Mouse (Mus musculus) kidney, adult 2 months (tissue): ENCODE measurements around the gene Dnajc13. TPM values are rescaled to one million over a fixed set of nuclear protein-coding genes. Genes with fewer than 3 reads are reported as not detected.

Experiments
- DNase-seq: peaks from one replicate; pipeline ENCODE4 v3.0.0; 2021
- H3K27ac ChIP-seq: fragments of 200-500 bp; 2 replicates; pipeline ENCODE4 v1.5.1; 2012; ENCODE audit warnings: low read depth, low read length, control low read depth, inconsistent platforms; ENCODE audit not compliant: insufficient read depth
- H3K27me3 ChIP-seq: fragments of 200-500 bp; replicated peaks from 2 replicates; pipeline ENCODE4 v1.6.1; 2012; ENCODE audit warnings: mild to moderate bottlenecking, moderate library complexity, low read length, inconsistent platforms; ENCODE audit not compliant: control insufficient read depth, insufficient read depth
- H3K36me3 ChIP-seq: fragments of 200-500 bp; 2 replicates; pipeline ENCODE4 v1.6.1; 2012; ENCODE audit warnings: mild to moderate bottlenecking, moderate library complexity, low read length, inconsistent platforms; ENCODE audit not compliant: control insufficient read depth, insufficient read depth
- H3K4me1 ChIP-seq: fragments of 200-500 bp; 2 replicates; pipeline ENCODE4 v1.6.1; 2011; ENCODE audit warnings: low read length; ENCODE audit not compliant: control insufficient read depth, insufficient read depth
- H3K4me3 ChIP-seq: fragments of 200-500 bp; 2 replicates; pipeline ENCODE4 v1.5.1; 2011; ENCODE audit warnings: mild to moderate bottlenecking, low read depth, low read length, control low read depth; ENCODE audit not compliant: insufficient read depth
- CTCF ChIP-seq: fragments of 200-500 bp; conservative IDR thresholded peaks from 2 replicates; pipeline ENCODE4 v1.5.1; 2011; ENCODE audit warnings: low read depth, mild to moderate bottlenecking, control low read depth, low read length, moderate library complexity, mixed read lengths; ENCODE audit not compliant: insufficient read depth, insufficient read length
- POLR2A ChIP-seq: fragments of 200-500 bp; IDR thresholded peaks from one replicate; pipeline ENCODE4 v1.6.1; 2011; ENCODE audit warnings: low read depth, low read length, control low read depth
- WGBS: fragments of 180-500 bp; shearing (Covaris S2); methylation state at CpG from one replicate; pipeline ENCODE4 v1.1.7; 2018; 5-methylcytosine and 5-hydroxymethylcytosine counted together
- polyA plus RNA-seq: library from polyadenylated mRNA; depleted of rRNA; stranded (reverse); fragments of >200 nt; gene quantifications from 2 replicates; pipeline ENCODE4 v1.2.3, GENCODE M21; 2012

The Dnajc13 gene
- polyA plus RNA-seq, 1 experiment, result 104 TPM

DNA sequence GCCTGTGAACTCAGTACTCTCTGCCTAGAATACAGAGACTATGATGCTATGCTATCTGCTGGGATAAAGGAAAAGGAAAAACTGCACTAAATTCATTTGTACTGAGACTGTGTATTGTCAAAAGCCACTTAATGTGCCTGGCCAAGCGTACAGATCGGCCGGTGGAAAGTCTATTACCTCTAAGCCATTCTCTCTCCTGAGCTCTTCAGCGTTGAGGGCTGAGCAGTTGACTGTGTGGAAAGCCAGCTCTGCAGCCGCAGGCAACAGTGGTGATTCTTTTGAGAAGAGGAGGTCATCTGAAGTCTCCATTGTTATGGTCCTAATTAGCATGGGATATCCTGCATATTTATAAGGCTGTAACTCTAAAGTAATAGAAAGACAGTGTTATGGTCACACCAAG lies 80.4 kb downstream of the Dnajc13 start:
- 76% methylated on average over 5 of the region's 5 CpGs for WGBS
- no peak overlapping the region for H3K27ac ChIP-seq
- peaks cover 31% of the 10 kb centered on the region for H3K36me3 ChIP-seq
- no peaks in the 10 kb centered on the region for H3K4me1 ChIP-seq
- TF ChIP-seq POLR2A (no peak), CTCF (no peak)
- no peak overlapping the region for H3K4me3 ChIP-seq
- no peak for DNase-seq
- H3K27me3 ChIP-seq, result no peaks in the 10 kb centered on the region

DNA sequence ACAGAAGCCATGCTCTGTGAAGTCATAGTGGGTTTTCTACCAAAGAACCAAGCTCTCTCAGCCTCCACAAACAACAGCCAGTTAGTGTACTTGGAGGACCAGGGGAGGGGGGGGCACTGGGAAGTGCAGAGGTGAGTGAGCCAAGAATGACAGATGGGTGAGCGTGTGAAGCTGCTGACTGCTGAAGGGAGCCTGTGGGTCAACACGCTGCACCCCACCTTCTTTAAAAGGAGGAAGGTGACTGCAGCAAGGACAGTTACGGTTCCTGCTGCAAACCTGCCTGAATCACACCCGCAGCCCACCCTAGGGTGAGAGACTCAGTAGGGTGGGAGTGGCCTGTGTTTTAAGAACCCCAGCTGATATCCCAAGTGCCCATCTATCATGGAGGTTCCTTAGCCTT lies 81.1 kb downstream of the Dnajc13 start:
- Histone ChIP-seq H3K27me3 (no peaks in the 10 kb centered on the region), H3K36me3 (peaks cover 31% of the 10 kb centered on the region), H3K4me1 (no peaks in the 10 kb centered on the region), H3K4me3 (no peak overlapping the region), H3K27ac (no peak overlapping the region)
- no peak for TF ChIP-seq POLR2A
- no peak for TF ChIP-seq CTCF
- DNase-seq, result no peak
- 92% methylated on average over 4 of the region's 4 CpGs for WGBS

DNA sequence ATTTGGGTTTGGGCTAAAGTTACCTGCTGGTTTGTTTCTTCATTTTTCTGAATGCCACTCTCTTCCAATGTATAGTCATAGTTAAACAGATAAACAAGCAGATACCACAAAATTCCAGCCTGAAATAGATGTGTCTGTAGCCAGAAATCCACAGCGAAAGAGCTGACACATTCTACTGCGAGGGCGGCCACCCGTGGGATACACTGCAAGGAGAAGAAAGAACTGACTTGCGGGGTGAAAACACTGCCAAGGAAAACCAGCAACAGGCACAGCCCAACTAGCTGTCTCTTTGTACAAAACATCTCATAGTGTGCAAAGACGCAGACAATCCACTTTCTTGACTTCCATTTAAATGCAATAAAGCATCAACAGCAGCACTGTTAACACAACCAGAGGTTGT lies 82.7 kb downstream of the Dnajc13 start:
- Histone ChIP-seq H3K36me3 (peaks cover 33% of the 10 kb centered on the region), H3K27me3 (no peaks in the 10 kb centered on the region), H3K27ac (no peak overlapping the region), H3K4me1 (no peaks in the 10 kb centered on the region), H3K4me3 (no peak overlapping the region)
- no peak for DNase-seq
- TF ChIP-seq POLR2A (no peak), CTCF (no peak)
- WGBS, result 92% methylated on average over 6 of the region's 6 CpGs

- H3K36me3 ChIP-seq, result peaks cover 7% of the 10 kb centered on the region
- no peaks in the 10 kb centered on the region for H3K27me3 ChIP-seq
- H3K4me3 ChIP-seq, result no peak overlapping the region
- WGBS, result 41% methylated on average over 6 of the region's 6 CpGs
- TF ChIP-seq CTCF, result no peak
- no peak for TF ChIP-seq POLR2A
- peak overlapping the region; percentile 93 for H3K27ac ChIP-seq
- peak; percentile 79 for DNase-seq
- peaks cover 14% of the 10 kb centered on the region for H3K4me1 ChIP-seq
These were observed 90.4 kb downstream of the Dnajc13 start for GRCm38 (mm10) chr9:104172342-104172741.

GRCm38 (mm10) chr9:104171651-104172050 lies 91.1 kb downstream of the Dnajc13 start:
- TF ChIP-seq POLR2A, result no peak
- no peak for TF ChIP-seq CTCF
- DNase-seq, result peak; percentile 31
- H3K27me3 ChIP-seq, result no peaks in the 10 kb centered on the region
- 57% methylated on average over 6 of the region's 6 CpGs for WGBS
- H3K36me3 ChIP-seq, result peaks cover 6% of the 10 kb centered on the region
- peaks cover 14% of the 10 kb centered on the region for H3K4me1 ChIP-seq
- H3K4me3 ChIP-seq, result no peak overlapping the region
- peak overlapping the region; percentile 93 for H3K27ac ChIP-seq

- TF ChIP-seq POLR2A, result no peak
- no peak for TF ChIP-seq CTCF
- Histone ChIP-seq H3K36me3 (peaks cover 2% of the 10 kb centered on the region), H3K4me1 (peaks cover 14% of the 10 kb centered on the region), H3K27ac (no peak overlapping the region), H3K4me3 (no peak overlapping the region), H3K27me3 (no peaks in the 10 kb centered on the region)
- no peak for DNase-seq
- WGBS, result 89% methylated on average over 10 of the region's 10 CpGs
These were observed 92.7 kb downstream of the Dnajc13 start for GRCm38 (mm10) chr9:104169986-104170385.

DNA sequence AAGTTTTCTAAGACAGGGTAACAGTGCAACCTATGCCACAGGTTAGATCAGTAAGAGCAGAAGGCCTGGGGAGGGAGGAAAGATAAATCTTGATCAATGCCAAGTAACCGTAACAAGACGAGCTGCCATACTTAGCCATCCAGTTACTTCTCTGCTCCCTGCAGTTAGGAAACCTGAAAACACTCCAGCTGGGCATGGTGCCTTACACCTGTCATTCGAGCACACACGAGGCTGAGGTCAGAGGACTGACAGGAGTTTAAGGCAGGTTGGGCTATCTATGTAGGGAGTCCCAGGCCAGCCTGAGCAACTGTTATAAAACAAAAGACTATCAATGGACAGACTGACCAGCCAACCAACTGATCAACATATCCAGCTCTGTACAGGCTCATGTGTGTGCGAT lies 96.8 kb downstream of the Dnajc13 start:
- Histone ChIP-seq H3K4me3 (no peak overlapping the region), H3K36me3 (peaks cover 15% of the 10 kb centered on the region), H3K27ac (no peak overlapping the region), H3K27me3 (no peaks in the 10 kb centered on the region), H3K4me1 (no peaks in the 10 kb centered on the region)
- TF ChIP-seq CTCF (no peak), POLR2A (no peak)
- DNase-seq, result no peak
- WGBS, result 85% methylated on average over 5 of the region's 5 CpGs

DNA sequence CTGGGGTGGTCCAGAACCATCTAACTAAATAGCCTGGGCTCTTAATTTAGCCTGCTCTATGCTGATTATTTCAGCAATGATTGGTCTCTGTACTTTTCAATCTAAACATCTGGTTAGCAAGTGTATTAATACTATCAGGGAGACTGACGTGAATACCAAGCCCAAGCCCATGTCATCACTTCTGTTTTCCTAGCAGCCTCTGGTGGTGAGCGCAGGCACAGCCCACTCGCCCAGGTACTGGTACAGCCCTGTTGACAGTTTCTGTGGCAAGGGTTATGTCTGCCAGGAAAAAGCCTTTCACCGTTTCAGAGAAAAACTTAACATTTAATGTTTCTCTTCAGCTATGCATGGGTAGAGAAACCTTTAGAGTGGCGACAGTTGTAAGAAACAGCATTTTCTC lies 98.5 kb downstream of the Dnajc13 start:
- 84% methylated on average over 5 of the region's 5 CpGs for WGBS

More for the DNA sequence above, 98.5 kb downstream of the Dnajc13 start:
- H3K4me1 ChIP-seq, result no peaks in the 10 kb centered on the region
- H3K27me3 ChIP-seq, result no peaks in the 10 kb centered on the region
- peaks cover 17% of the 10 kb centered on the region for H3K36me3 ChIP-seq
- no peak overlapping the region for H3K4me3 ChIP-seq
- H3K27ac ChIP-seq, result no peak overlapping the region
- no peak for DNase-seq
- TF ChIP-seq CTCF (no peak), POLR2A (no peak)
